Mouse (Mus musculus) lung, postnatal 0 days (tissue): ENCODE data around the gene Tmem163. TPM values are rescaled to one million over a fixed set of nuclear protein-coding genes. Genes with fewer than 3 reads are reported as not detected.

Experiments
- ATAC-seq: fragments of 200-750 bp; cut with Nextera tagmentation; 2 replicates; pipeline ENCODE4 v1.8.0; 2017; ENCODE audit warnings: moderate library complexity
- DNase-seq: peaks from one replicate; pipeline ENCODE4 v3.0.0-alpha.2; 2016; ENCODE audit warnings: low spot score
- H3K27ac ChIP-seq: fragments of 300-500 bp; sonication (generic); 2 replicates; pipeline ENCODE4 v1.5.1; 2014; ENCODE audit warnings: antibody characterized with exemption, mild to moderate bottlenecking, low read length, mixed read lengths
- H3K27me3 ChIP-seq: fragments of 300-500 bp; sonication (generic); replicated peaks from 2 replicates; pipeline ENCODE4 v1.6.1; 2014; ENCODE audit warnings: low read length, mixed read lengths; ENCODE audit not compliant: insufficient read depth
- H3K36me3 ChIP-seq: fragments of 300-500 bp; sonication (generic); 2 replicates; pipeline ENCODE4 v1.6.1; 2014; ENCODE audit warnings: low read length, mixed read lengths; ENCODE audit not compliant: insufficient read depth
- H3K4me1 ChIP-seq: fragments of 300-500 bp; sonication (generic); 2 replicates; pipeline ENCODE4 v1.6.1; 2014; ENCODE audit warnings: antibody characterized with exemption, low read depth, low read length, mixed read lengths; ENCODE audit not compliant: insufficient read depth
- H3K4me2 ChIP-seq: fragments of 300-500 bp; sonication (generic); replicated peaks from 2 replicates; pipeline ENCODE4 v1.6.1; 2014; ENCODE audit warnings: low read depth, mild to moderate bottlenecking, low read length, moderate library complexity, mixed read lengths
- H3K4me3 ChIP-seq: fragments of 300-500 bp; sonication (generic); 2 replicates; pipeline ENCODE4 v1.5.1; 2014; ENCODE audit warnings: low read depth, low read length
- H3K9ac ChIP-seq: fragments of 300-500 bp; sonication (generic); replicated peaks from 2 replicates; pipeline ENCODE4 v1.6.1; 2014; ENCODE audit warnings: low read depth, mild to moderate bottlenecking
- H3K9me3 ChIP-seq: fragments of 300-500 bp; sonication (generic); 2 replicates; pipeline ENCODE4 v1.6.1; 2016; ENCODE audit warnings: low read length, mixed read lengths
- CTCF ChIP-seq: IDR thresholded peaks from 2 replicates; pipeline ENCODE4 v1.5.1; 2016; ENCODE audit warnings: antibody characterized with exemption, mild to moderate bottlenecking
- EP300 ChIP-seq: IDR thresholded peaks from 2 replicates; pipeline ENCODE4 v1.6.1; 2016; ENCODE audit warnings: antibody characterized with exemption, mild to moderate bottlenecking, control low read depth
- WGBS: fragments of 180-500 bp; shearing (Covaris S2); extraction: QIAGEN DNeasy Blood & Tissue Kit; methylation state at CpG from one replicate; pipeline ENCODE4 v1.1.7; 2014; 5-methylcytosine and 5-hydroxymethylcytosine counted together
- polyA plus RNA-seq: library from polyadenylated mRNA; unstranded; fragments of >200 nt; fragmentation: Nextera tagmentation; extraction: Ambion mirVana; gene quantifications from 2 replicates; pipeline ENCODE4 v1.2.1, GENCODE M21; 2015

The Tmem163 gene
- polyA plus RNA-seq, 1 experiment from 2014 or later, result 20.0 TPM

- peak; percentile 59 for DNase-seq
- H3K36me3 ChIP-seq, result no peaks in the 10 kb centered on the region
- H3K27me3 ChIP-seq, result peaks cover 19% of the 10 kb centered on the region; the same call in 1 of the 2 replicates
- H3K4me1 ChIP-seq, result no peaks in the 10 kb centered on the region
- no peak for TF ChIP-seq CTCF
- no peak for TF ChIP-seq EP300
- H3K9ac ChIP-seq, result no peak overlapping the region
- no peak overlapping the region for H3K4me2 ChIP-seq
- H3K9me3 ChIP-seq, result no peaks in the 10 kb centered on the region
- WGBS, result 54% methylated on average over 10 of the region's 10 CpGs
- H3K27ac ChIP-seq, result no peak overlapping the region
- H3K4me3 ChIP-seq, result no peak overlapping the region
- ATAC-seq, result peak; percentile 65
Observed at GRCm38 (mm10) chr1:127673221-127674050, 5.9 kb downstream of the Tmem163 start.

- Histone ChIP-seq H3K27me3 (no peaks in the 10 kb centered on the region), H3K9me3 (no peaks in the 10 kb centered on the region), H3K4me3 (no peak overlapping the region), H3K4me1 (no peaks in the 10 kb centered on the region), H3K27ac (no peak overlapping the region), H3K36me3 (no peaks in the 10 kb centered on the region), H3K9ac (no peak overlapping the region), H3K4me2 (no peak overlapping the region)
- 91% methylated on average over 3 of the region's 3 CpGs for WGBS
- TF ChIP-seq CTCF (no peak), EP300 (no peak)
- no peak for ATAC-seq
- no peak for DNase-seq
Observed at GRCm38 (mm10) chr1:127668161-127668560, 11.2 kb downstream of the Tmem163 start.

- H3K9me3 ChIP-seq, result no peaks in the 10 kb centered on the region
- TF ChIP-seq CTCF (no peak), EP300 (no peak)
- ATAC-seq (no peak), DNase-seq (no peak)
- 69% methylated on average over 8 of the region's 8 CpGs for WGBS
- no peaks in the 10 kb centered on the region for H3K27me3 ChIP-seq
- H3K27ac ChIP-seq, result no peak overlapping the region
- no peak overlapping the region for H3K4me2 ChIP-seq
- H3K4me3 ChIP-seq, result no peak overlapping the region
- no peak overlapping the region for H3K9ac ChIP-seq
- H3K4me1 ChIP-seq, result no peaks in the 10 kb centered on the region
- H3K36me3 ChIP-seq, result no peaks in the 10 kb centered on the region
Observed at GRCm38 (mm10) chr1:127667110-127667860, 12.1 kb downstream of the Tmem163 start.

GRCm38 (mm10) chr1:127666221-127666620 lies 13.1 kb downstream of the Tmem163 start:
- no peak overlapping the region for H3K27ac ChIP-seq
- no peaks in the 10 kb centered on the region for H3K9me3 ChIP-seq
- H3K36me3 ChIP-seq, result no peaks in the 10 kb centered on the region
- no peak overlapping the region for H3K4me3 ChIP-seq
- TF ChIP-seq CTCF (no peak), EP300 (no peak)
- no peak overlapping the region for H3K4me2 ChIP-seq
- DNase-seq (no peak), ATAC-seq (no peak)
- no peaks in the 10 kb centered on the region for H3K27me3 ChIP-seq
- WGBS, result 60% methylated on average over 6 of the region's 6 CpGs
- H3K4me1 ChIP-seq, result no peaks in the 10 kb centered on the region
- no peak overlapping the region for H3K9ac ChIP-seq

GRCm38 (mm10) chr1:127662385-127663068 lies 16.8 kb downstream of the Tmem163 start:
- ATAC-seq (no peak), DNase-seq (no peak)
- no peak overlapping the region for H3K9ac ChIP-seq
- no peak for TF ChIP-seq EP300
- no peak for TF ChIP-seq CTCF
- H3K4me1 ChIP-seq, result no peaks in the 10 kb centered on the region
- no peaks in the 10 kb centered on the region for H3K27me3 ChIP-seq
- H3K9me3 ChIP-seq, result no peaks in the 10 kb centered on the region
- WGBS, result 58% methylated on average over 13 of the region's 13 CpGs
- no peak overlapping the region for H3K27ac ChIP-seq
- H3K4me3 ChIP-seq, result no peak overlapping the region
- no peak overlapping the region for H3K4me2 ChIP-seq
- no peaks in the 10 kb centered on the region for H3K36me3 ChIP-seq
